Mouse (Mus musculus) common myeloid progenitor, adult 5-6 weeks (primary cell): ENCODE results near the gene Cenpv. TPM values are rescaled to one million over a fixed set of nuclear protein-coding genes. Genes with fewer than 3 reads are reported as not detected.

Experiments
- ATAC-seq: replicated peaks from 2 replicates; pipeline ENCODE4 v1.8.0; 2016; ENCODE audit warnings: low read depth, mild to moderate bottlenecking, moderate TSS enrichment, inconsistent platforms; ENCODE audit not compliant: poor library complexity, severe bottlenecking
- total RNA-seq: library from RNA; stranded (forward); fragments of 200-1000, 187-1606 nt; gene quantifications from 2 replicates; pipeline ENCODE4 v1.2.3, GENCODE M21; 2017

Gene Cenpv
- total RNA-seq, 1 experiment from 2014 or later: 18.7 TPM

DNA sequence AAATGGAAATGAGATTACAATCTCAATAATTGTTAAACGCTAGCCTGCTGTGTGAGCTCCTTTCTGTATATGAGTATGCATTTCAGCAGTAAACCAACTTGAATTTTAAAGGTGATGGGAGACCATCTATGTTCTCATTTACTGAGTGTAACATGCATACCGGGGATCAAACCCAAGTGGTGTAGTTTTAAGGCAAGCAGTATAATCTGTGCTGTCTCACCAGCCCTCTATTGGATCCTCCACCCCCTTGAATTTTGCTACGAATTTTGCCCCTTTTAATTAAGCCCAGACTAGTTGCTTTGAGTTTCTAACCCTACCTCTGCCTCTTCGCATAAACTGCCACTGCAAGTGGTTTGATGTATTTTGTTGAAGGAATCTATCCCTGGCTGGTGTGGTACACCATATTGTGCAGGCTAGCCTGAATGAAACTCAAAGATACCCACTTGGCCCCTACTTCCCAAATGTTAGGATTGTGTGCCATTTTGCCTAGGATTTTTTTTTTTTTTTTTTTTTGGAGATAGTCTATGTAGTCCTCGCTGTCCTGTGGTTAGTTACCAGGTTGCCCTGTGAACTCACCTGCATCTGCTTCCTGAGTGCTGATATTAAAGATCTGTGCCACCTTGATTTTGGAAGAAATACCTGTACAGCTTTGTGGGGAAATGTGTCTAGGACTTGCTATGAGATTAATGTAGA is 15.2 kb upstream of the Cenpv start:
- no peak for ATAC-seq

DNA sequence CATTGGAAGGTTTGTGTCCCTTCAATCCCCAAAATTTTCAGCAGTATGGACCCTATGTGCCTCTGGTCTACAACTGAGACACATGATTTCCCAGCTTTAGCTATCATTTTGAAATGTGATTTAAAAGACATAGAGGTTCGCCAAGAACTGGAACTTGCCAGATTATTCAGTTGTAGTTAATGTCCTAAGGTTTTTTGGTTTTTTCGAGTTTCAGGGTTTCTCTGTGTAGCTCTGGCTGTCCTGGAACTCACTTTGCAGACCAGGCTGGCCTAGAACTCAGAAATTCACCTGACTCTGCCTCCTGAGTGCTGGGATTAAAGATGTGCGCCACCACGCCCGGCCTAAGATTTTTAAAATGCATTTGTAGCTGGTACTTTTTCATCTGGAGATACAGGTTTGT is 14.6 kb upstream of the Cenpv start:
- no peak for ATAC-seq

DNA sequence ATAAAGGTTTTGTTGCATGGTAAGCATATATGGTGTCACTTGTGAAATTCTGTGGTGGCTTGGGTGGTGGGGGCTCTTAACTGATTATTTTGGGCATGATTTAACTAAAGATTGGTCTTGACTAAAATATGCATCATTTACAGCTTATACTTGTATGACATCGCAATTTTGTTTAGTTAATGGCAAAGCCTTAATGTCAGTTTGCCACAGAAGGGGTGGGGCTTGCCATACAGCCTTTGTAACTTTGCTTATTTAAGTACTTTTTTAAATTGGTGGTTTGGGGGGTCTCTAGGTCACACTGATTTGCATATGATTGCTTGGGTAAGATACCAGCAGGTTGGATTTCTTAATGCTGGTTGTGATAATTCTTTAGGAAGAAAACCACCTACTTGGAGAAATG is 14.1 kb upstream of the Cenpv start:
- no peak for ATAC-seq

DNA sequence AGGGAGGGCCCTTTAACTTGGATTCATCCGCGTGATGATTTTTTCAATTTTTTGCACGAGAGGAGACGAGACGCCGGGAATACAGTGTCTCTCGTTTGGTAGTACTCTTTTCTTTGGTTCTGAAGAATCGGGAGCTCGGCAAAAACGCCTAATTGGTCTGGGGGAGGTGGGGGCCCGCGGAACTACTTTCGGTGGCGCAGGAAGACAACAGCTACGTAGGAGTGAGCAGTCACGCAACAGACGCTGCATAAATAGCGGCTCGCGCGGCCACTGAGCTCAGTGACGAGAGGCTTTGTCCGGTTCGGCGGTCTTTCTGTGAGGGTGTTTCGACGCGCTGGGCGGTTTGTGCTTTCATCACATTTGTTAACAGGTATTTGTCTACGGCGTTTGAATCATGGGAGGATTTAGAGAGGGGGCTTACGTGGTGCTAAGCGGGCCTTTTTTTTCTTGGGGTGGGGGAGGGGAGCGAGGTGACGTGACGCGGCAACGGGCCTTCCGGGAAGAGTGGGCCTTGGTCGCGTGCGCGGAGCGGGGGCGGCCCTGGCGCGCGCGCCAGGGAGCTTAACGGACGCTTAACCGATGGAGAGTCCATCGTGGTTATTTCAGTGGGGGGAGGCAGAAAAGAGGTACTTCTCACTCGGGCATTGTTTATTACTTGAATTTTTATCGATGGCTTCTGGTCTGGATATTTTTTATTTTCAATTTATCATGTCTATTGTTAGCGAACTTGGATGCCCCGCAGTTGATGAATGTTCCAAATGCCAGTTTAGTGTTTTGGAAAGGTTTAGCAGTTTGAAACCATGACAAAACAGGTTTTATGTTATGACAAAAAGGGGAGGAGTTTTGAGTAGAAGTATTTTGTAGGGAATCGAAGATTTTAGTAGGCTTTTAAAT is 12.4 kb upstream of the Cenpv start:
- ATAC-seq: peak; percentile 56

DNA sequence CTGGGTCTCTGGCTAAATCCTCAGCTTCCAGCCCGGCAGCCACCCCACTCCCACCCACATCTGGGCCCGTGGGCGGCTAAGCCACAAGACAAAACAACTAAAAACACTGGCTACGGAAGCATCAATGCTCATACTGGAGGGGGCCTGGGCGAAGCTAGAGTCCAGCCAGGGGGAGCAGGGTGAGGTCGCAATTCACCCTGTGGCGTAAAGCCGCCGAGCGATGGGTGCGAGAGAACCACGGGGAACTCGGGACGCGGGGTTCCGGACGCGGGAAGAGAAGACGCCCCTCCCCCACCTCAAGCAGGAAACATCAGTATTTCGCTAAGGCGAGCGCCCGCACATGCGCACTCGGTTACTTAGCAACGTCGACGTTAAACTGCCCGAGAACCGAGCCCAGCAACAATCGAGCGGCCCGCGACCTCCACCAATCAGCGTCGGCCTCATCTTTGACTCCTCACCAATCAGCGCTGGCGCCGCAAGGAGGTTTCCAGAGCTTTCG is 11.7 kb upstream of the Cenpv start, which contains the start of gene Ubb:
Ubb (plus strand) TSS at position 445 of the 499 bp plus-strand sequence.
- ATAC-seq: peak; percentile 71

DNA sequence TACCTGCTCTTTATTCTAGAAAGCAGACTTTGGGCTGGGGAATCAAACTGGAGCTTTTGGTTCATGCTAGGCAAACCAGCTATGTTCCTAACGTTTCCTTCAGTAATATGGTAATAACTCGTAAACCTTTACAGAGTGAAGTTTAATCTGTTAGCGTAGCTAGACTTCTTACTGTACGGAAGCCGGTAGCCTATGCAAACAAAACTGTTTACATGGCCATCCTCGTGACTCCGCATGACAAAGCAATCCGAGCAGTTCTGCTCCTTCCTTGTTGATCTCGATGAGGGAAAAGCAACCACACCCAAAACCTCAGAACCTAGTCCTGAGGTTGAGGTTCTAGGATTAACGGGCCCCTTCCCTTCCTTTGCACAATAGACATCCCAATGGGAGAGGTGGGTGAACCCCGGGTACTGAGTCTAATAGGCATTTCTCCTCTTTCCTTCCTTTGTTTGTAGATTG is 11.2 kb upstream of the Cenpv start:
- peak; percentile 37 for ATAC-seq

DNA sequence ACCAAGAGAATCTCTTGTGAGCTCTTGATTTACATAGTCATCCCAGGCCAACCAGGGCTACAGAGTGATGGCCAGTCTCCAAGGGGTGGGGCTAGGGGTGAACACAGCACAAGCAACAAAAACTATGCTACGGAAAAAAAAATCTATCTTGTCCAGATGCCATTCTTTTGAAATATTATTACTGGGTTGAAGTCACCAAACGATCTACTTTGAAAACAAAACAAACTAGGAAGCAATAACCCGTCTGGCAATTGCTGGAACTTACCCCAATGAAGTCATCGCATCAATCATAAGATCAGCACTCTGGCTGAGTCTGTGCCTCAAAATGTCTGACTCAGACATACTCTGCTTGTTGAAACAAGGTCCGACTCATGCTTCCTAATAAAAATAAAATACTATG is 10.7 kb upstream of the Cenpv start:
- ATAC-seq: peak; percentile 14; the same call in 1 of the 2 replicates

DNA sequence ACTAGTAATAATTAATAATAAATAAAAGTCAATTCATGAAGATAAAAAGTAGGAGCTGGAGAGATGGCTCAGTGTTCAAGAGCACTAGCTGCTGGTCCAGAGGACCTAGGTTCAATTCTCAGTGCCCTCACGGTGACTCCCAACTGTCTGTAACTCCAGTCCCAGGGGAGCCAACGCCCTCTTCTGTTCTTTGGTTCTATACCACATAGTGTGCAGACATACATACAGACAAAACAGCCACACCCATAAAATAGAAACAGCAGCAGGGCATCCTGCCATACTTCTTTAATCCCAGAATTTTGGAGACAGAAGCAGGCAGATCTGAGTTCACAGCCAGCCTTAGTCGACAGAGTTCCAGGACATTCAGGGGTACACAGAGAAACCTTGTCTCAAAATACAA is 4.9 kb upstream of the Cenpv start:
- no peak for ATAC-seq

DNA sequence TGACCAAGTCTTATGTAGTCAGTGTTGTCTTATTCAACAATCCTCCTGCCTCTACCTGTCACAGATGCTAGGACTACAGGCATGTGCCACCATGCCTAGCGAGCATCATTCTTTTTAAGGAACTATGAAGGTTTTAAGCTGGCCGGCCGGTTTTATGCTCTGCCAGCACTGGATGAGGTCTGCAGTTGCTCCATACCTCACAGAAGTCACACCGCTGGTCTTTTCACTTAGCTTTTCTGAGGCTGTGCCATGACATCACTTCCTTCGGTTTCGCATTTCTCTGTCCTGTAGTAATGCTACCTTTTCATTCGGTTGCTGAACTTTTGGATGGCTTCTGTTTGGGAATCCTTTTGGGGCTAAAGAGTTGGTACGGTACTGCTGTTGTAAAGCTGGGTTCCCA is 2.5 kb upstream of the Cenpv start:
- no peak for ATAC-seq

DNA sequence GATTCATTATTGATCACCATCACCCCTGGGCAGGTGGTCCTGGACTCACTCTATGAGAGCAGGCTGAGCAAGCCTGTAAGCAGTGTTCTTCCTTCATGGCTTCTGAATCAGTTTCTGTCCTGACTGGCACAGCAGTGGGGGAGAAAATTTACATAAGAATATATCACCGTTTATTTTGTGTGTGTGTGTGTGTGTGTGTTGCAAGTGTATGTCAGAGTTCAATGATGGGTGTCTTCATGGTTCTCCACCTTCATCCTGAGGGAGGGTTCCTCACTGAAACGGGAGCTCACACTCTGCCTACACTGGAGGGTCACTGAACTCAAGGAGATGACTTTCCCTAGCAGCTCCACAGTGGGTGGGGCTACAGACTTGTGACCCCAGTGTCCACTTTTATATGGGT is 1.9 kb upstream of the Cenpv start:
- ATAC-seq: no peak

DNA sequence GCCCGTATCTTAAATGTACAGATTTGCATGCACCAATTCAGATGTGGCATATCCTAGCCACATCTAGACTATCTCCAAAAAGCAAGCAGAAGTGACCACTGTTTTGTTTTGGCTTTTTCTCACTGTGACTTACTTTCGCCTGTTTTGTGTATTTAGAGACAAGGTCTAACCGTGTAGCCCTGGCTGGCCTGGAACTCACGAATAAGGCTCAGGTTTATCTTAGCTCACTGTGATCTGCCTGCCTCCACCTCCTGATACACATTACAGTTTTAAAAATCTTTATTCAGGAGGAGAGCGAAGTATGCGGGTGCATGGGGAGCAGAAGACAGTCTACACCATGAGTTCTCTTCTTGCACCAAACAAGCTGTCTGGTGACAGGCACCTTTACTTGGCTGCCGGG is 1.1 kb upstream of the Cenpv start:
- ATAC-seq: no peak

DNA sequence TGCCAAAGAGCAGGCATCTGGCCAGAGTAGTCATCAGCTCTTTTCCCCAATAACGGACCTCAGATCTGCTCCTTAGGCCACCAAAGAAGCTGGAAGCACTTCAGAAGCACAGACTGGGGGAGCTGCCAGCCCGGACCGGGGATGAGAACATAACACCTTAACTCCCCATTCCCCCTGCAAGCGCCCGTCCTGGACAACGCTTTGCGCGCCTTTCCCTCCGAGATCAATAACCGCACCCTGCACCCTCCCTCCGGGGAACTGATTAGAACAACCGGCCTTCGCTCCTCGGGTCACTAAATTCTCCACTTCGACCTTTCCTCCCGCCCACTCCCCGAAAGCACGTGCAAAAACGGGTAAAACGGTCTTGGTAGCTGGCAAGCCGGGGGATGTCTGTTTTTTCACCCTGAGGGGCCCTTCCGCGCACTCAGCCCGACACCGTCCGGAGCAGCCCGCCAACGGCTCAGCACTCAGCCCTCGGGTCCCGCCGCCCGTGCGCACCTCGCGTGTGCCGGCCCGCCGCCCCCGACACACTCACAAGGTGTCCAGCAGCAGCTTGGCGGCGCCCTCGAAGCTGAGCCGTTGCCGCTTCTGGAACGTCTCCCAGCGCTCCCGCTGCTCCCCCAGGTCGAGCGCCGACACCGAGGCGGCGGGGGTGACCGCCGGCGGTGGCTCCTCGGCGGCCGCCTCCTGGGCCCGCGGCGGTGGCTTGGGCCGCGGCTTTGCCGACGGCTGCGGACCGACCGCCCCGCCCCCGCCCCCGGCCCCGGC is 556 bp downstream of the Cenpv start:
- peak; percentile 42 for ATAC-seq

DNA sequence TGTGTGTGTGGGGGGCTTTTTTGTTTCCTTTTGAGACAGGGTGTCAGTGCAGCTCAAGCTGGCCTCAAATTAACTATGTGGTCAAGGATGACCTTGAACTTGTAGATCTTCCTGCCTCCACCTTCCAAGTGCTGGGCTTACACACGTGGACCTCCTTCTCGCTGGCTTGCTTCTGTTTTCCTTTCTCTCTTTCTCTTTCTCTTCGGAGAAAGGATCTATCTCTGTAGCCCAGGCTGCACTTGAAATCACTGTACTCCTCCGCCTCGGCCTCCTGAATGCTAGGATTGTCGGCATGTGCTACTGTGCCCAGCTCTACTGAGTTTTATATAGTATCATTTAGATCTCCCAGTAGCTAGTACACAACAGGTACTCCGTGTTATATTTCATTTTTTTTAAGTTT is 1.5 kb downstream of the Cenpv start:
- ATAC-seq: no peak

DNA sequence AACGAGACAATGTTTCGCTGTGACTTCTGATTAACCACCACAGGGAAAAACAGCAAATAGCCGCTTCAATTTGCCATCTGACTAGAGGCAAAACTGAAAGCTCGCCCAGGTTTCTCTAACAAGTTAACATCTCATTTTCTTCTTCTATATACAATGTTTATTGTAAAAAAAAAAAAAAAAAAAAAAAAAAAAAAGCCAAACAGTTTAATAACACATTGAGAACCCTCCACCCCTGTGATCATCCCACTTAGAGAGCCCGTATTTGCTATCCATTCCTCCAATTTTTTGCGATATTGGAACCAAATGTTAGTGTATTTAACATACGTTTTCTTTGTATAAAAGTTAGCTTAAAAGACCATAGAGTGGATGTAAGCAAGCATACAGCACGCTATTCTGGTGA is 2.0 kb downstream of the Cenpv start:
- ATAC-seq: no peak

DNA sequence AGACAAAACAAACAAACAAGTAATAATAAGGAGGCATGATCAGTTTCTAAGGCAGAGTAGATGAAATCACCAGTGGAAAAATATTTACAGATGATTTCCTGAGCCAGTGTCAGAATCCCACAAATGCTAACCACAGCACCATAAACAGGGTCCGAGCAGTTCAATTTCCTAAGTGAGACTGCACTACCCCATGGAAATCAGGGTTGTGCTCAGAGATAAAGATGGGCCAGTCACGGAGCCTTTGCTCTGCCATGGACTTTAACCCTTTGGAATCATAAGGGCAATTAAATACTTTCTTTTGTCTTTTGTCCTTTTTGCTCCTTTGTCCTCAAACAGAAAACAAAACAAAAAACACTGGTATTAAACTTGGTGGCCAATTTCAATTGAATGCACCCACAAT is 16.8 kb downstream of the Cenpv start:
- ATAC-seq: no peak

DNA sequence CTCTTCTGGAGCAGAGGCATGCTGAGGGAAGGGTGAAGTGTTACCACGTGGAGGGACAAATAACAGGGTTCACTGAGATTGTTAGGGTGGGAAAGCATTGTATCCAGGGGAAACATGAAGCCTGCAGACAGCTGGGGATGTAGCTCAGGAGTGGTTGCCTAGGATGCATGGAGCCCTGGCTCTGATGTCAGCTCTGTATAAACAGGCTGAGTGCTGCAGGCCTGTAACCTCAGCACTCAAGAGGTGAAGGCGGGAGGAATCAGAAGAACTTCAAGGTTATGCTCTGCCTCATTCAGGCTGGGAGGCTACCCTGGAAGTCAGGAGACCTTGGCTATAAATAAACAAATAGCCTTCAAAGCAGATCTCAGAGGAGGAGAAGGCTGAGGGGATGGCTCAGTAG is 20.1 kb downstream of the Cenpv start:
- ATAC-seq: no peak

DNA sequence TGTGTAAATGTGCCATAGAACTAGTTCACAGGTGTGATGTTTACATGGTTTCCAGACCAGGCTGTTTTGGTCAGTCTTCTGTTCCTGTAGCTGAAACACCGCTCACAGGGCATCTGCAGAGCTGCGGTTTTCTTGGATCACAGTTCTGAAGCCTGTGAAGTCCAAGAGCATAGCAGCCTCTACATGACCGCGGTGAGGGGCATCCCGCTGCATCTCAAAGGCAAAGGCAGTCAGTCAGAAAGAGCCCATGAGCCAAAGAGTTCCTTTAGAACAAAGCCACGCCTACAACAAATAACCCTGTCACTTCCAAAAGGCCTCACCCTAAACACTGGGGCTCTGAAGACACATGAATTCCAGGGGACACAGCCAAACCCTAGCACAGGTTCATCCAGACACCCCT is 25.8 kb downstream of the Cenpv start:
- ATAC-seq: no peak

DNA sequence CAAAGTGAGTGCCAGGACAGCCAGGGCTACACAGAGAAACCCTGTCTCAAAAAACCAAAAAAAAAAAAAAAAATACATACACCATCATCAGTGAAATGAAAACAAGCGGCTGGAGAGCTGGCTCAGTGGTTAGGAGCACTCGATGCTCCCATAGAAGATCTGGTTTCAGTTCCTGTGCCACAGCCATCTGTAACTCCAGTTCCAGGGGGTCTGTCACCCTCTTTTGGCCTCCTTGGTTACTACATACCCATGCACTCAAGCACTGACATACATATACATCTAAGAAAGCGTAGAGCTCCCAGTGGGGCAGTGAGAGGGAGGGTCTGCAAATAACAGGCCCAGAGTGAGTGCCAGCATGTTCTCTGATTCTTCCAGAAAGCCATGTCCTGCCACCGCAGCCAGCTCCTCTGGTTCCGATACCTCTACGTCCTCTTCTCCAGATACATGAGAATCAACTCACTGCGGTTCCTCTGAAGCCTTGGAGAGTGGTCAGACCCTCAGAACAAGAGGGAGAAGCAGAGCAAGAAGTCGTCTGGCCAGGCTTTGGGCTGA is 26.5 kb downstream of the Cenpv start:
- peak; percentile 71; the same call in 1 of the 2 replicates for ATAC-seq

DNA sequence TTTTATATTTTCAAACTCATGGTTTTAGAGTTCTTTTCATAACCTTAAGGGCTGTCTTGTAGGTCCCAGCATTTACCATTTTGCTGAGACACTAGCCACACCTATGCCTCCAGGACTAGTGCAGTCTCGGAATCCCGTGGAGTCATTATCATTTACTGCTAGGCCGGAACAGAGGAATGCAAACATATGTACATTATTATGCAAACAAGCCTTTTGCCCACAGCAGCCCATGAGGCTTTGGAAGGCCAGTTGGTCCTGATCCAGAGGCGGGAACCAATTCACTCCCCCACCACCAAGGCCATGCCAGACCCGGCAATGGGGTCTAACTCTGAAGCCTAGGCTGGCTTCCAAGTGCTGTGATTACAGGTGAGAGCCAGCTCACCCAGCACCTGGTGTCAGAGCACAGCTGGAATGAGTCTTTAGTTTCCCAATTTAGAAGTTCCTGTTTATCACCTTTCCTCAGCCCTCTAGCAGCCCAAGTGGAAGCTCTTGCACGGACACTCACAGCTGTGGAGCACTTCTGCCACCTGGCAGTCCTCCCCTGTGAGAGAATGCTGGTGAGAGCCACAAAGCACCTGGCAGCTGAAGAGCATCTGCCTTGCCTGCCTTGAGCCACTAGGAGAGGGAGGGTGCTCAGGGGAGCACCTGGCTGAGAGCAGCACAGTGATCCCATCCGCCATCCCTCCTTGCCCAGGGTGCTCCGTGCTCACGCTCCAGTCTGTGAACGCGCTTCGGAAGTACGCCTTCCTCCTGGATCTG is 27.4 kb downstream of the Cenpv start:
- no peak for ATAC-seq
